Mouse (Mus musculus) stomach, embryonic 16.5 days (tissue): ENCODE results near the gene Msl2. TPM values are rescaled to one million over a fixed set of nuclear protein-coding genes. Genes with fewer than 3 reads are reported as not detected.
A peak's percentile ranks its signal among the peaks of the same experiment; 100 is the strongest.

Source experiments
- ATAC-seq: fragments of 200-750 bp; cut with Nextera tagmentation; 2 replicates; pipeline ENCODE4 v1.8.0; 2017; ENCODE audit warnings: moderate number of reproducible peaks, moderate TSS enrichment; ENCODE audit not compliant: insufficient read depth, low FRiP score
- H3K27ac ChIP-seq: fragments of 300-500 bp; sonication (generic); 2 replicates; pipeline ENCODE4 v1.5.1; 2014; ENCODE audit warnings: low read length
- H3K27me3 ChIP-seq: fragments of 300-500 bp; sonication (generic); 2 replicates; pipeline ENCODE4 v1.6.1; 2014; ENCODE audit warnings: low read length, control low read depth, mixed read lengths; ENCODE audit not compliant: control insufficient read depth, insufficient read depth
- H3K36me3 ChIP-seq: fragments of 300-500 bp; sonication (generic); 2 replicates; pipeline ENCODE4 v1.6.1; 2014; ENCODE audit warnings: low read length; ENCODE audit not compliant: control insufficient read depth, insufficient read depth
- H3K4me1 ChIP-seq: fragments of 300-500 bp; sonication (generic); 2 replicates; pipeline ENCODE4 v1.6.1; 2014; ENCODE audit warnings: low read length, control low read depth, mixed read lengths; ENCODE audit not compliant: control insufficient read depth, insufficient read depth
- H3K4me2 ChIP-seq: fragments of 300-500 bp; sonication (generic); 2 replicates; pipeline ENCODE4 v1.6.1; 2014; ENCODE audit warnings: low read depth, low read length, mixed read lengths
- H3K4me3 ChIP-seq: fragments of 300-500 bp; sonication (generic); replicated peaks from 2 replicates; pipeline ENCODE4 v1.5.1; 2014; ENCODE audit warnings: mild to moderate bottlenecking, low read length
- H3K9ac ChIP-seq: fragments of 300-500 bp; sonication (generic); 2 replicates; pipeline ENCODE4 v1.6.1; 2014; ENCODE audit warnings: low read length
- H3K9me3 ChIP-seq: fragments of 300-500 bp; sonication (generic); replicated peaks from 2 replicates; pipeline ENCODE4 v1.6.1; 2016; ENCODE audit warnings: low read length, control low read depth; ENCODE audit not compliant: control insufficient read depth
- WGBS: fragments of 180-500 bp; shearing (Covaris S2); extraction: QIAGEN DNeasy Blood & Tissue Kit; methylation state at CpG from one replicate; pipeline ENCODE4 v1.1.7; 2014; 5-methylcytosine and 5-hydroxymethylcytosine counted together
- polyA plus RNA-seq: library from polyadenylated mRNA; unstranded; fragments of >200 nt; fragmentation: Nextera tagmentation; extraction: Ambion mirVana; gene quantifications from 2 replicates; pipeline ENCODE4 v1.2.1, GENCODE M21; 2015

Gene Msl2
- polyA plus RNA-seq, 1 experiment from 2014 or later, result 3.2 TPM

- peak; percentile 49; the same call in 1 of the 2 replicates for ATAC-seq
- no peaks in the 10 kb centered on the region for H3K27me3 ChIP-seq
- peak overlapping the region; percentile 39 for H3K4me2 ChIP-seq
- H3K4me1 ChIP-seq, result peaks cover 11% of the 10 kb centered on the region
- 19% methylated on average over 15 of the region's 15 CpGs for WGBS
- no peaks in the 10 kb centered on the region for H3K9me3 ChIP-seq
- H3K27ac ChIP-seq, result peak overlapping the region; percentile 66
- peak overlapping the region; percentile 42 for H3K9ac ChIP-seq
- 0 out of 2 replicates have a peak overlapping the region, but pooled peaks have one; percentile 3 for H3K4me3 ChIP-seq
- H3K36me3 ChIP-seq, result no peaks in the 10 kb centered on the region
Measured at GRCm38 (mm10) chr9:101045710-101046338, 28.1 kb upstream of the Msl2 start.

- H3K27me3 ChIP-seq, result no peaks in the 10 kb centered on the region
- WGBS, result 74% methylated on average over 3 of the region's 3 CpGs
- no peaks in the 10 kb centered on the region for H3K9me3 ChIP-seq
- no peaks in the 10 kb centered on the region for H3K36me3 ChIP-seq
- H3K4me3 ChIP-seq, result no peak overlapping the region
- H3K27ac ChIP-seq, result no peak overlapping the region
- no peaks in the 10 kb centered on the region for H3K4me1 ChIP-seq
- peak; percentile 56; the same call in 1 of the 2 replicates for ATAC-seq
- no peak overlapping the region for H3K9ac ChIP-seq
- no peak overlapping the region for H3K4me2 ChIP-seq
Measured at GRCm38 (mm10) chr9:101052007-101052406, 21.9 kb upstream of the Msl2 start.

GRCm38 (mm10) chr9:101052691-101053090, 21.2 kb upstream of the Msl2 start:
- ATAC-seq, result no peak; the same call in 1 of the 2 replicates
- Histone ChIP-seq H3K27me3 (no peaks in the 10 kb centered on the region), H3K9me3 (no peaks in the 10 kb centered on the region), H3K4me2 (no peak overlapping the region), H3K27ac (peak overlapping the region; percentile 27; the same call in 1 of the 2 replicates), H3K36me3 (no peaks in the 10 kb centered on the region), H3K4me1 (no peaks in the 10 kb centered on the region), H3K4me3 (no peak overlapping the region), H3K9ac (no peak overlapping the region)
- WGBS, result 48% methylated on average over 6 of the region's 6 CpGs

GRCm38 (mm10) chr9:101053279-101053678, 20.6 kb upstream of the Msl2 start:
- Histone ChIP-seq H3K4me3 (no peak overlapping the region), H3K4me1 (no peaks in the 10 kb centered on the region), H3K9ac (no peak overlapping the region), H3K27ac (peak overlapping the region; percentile 44; the same call in 1 of the 2 replicates), H3K9me3 (no peaks in the 10 kb centered on the region), H3K27me3 (no peaks in the 10 kb centered on the region), H3K36me3 (no peaks in the 10 kb centered on the region), H3K4me2 (no peak overlapping the region)
- ATAC-seq, result no peak
- WGBS, result 56% methylated on average over 14 of the region's 14 CpGs

GRCm38 (mm10) chr9:101057156-101057555, 16.7 kb upstream of the Msl2 start:
- 91% methylated on average over 4 of the region's 4 CpGs for WGBS
- Histone ChIP-seq H3K27me3 (no peaks in the 10 kb centered on the region), H3K27ac (no peak overlapping the region), H3K4me1 (no peaks in the 10 kb centered on the region), H3K9ac (no peak overlapping the region), H3K36me3 (no peaks in the 10 kb centered on the region), H3K9me3 (no peaks in the 10 kb centered on the region), H3K4me2 (no peak overlapping the region), H3K4me3 (no peak overlapping the region)
- no peak for ATAC-seq

GRCm38 (mm10) chr9:101061035-101061434, 12.9 kb upstream of the Msl2 start:
- Histone ChIP-seq H3K9ac (no peak overlapping the region), H3K27me3 (no peaks in the 10 kb centered on the region), H3K9me3 (no peaks in the 10 kb centered on the region), H3K36me3 (no peaks in the 10 kb centered on the region), H3K27ac (no peak overlapping the region), H3K4me2 (no peak overlapping the region), H3K4me3 (no peak overlapping the region), H3K4me1 (no peaks in the 10 kb centered on the region)
- WGBS, result 57% methylated on average over 11 of the region's 11 CpGs
- ATAC-seq, result no peak

- Histone ChIP-seq H3K4me2 (no peak overlapping the region), H3K36me3 (no peaks in the 10 kb centered on the region), H3K4me1 (no peaks in the 10 kb centered on the region), H3K4me3 (no peak overlapping the region), H3K9ac (no peak overlapping the region), H3K27ac (no peak overlapping the region), H3K9me3 (no peaks in the 10 kb centered on the region), H3K27me3 (no peaks in the 10 kb centered on the region)
- 53% methylated on average over 6 of the region's 6 CpGs for WGBS
- no peak for ATAC-seq
Measured at GRCm38 (mm10) chr9:101062253-101062780, 11.6 kb upstream of the Msl2 start.

GRCm38 (mm10) chr9:101065076-101065602, 8.8 kb upstream of the Msl2 start:
- WGBS, result 76% methylated on average over 3 of the region's 3 CpGs

GRCm38 (mm10) chr9:101069781-101070180, 4.1 kb upstream of the Msl2 start:
- Histone ChIP-seq H3K4me3 (no peak overlapping the region), H3K27me3 (no peaks in the 10 kb centered on the region), H3K4me1 (no peaks in the 10 kb centered on the region), H3K9me3 (no peaks in the 10 kb centered on the region), H3K36me3 (no peaks in the 10 kb centered on the region), H3K27ac (no peak overlapping the region), H3K4me2 (no peak overlapping the region), H3K9ac (no peak overlapping the region)
- no peak for ATAC-seq
- WGBS, result 96% methylated on average over 3 of the region's 3 CpGs

More at GRCm38 (mm10) chr9:101065076-101065602, 8.8 kb upstream of the Msl2 start:
- ATAC-seq, result no peak
- H3K27me3 ChIP-seq, result no peaks in the 10 kb centered on the region
- H3K4me2 ChIP-seq, result no peak overlapping the region
- no peak overlapping the region for H3K27ac ChIP-seq
- no peak overlapping the region for H3K9ac ChIP-seq
- no peak overlapping the region for H3K4me3 ChIP-seq
- no peaks in the 10 kb centered on the region for H3K36me3 ChIP-seq
- no peaks in the 10 kb centered on the region for H3K4me1 ChIP-seq
- H3K9me3 ChIP-seq, result no peaks in the 10 kb centered on the region
